Mouse (Mus musculus) midbrain, embryonic 14.5 days (tissue): ENCODE data around the gene Akap13. TPM values are rescaled to one million over a fixed set of nuclear protein-coding genes. Genes with fewer than 3 reads are reported as not detected.
"Not testable (repeated sequence)": the region's sequence is repeated elsewhere in the genome, so short reads cannot be mapped to it uniquely, and the experiment has no call there.

Source experiments
- ATAC-seq: fragments of 200-750 bp; cut with Nextera tagmentation; 2 replicates; pipeline ENCODE4 v1.8.0; 2017; ENCODE audit warnings: moderate number of reproducible peaks, moderate library complexity; ENCODE audit not compliant: low FRiP score, low TSS enrichment
- DNase-seq: peaks from one replicate; pipeline ENCODE4 v3.0.0-alpha.2; 2015
- H3K27ac ChIP-seq: fragments of 300-500 bp; sonication (generic); replicated peaks from 2 replicates; pipeline ENCODE4 v1.5.1; 2014; ENCODE audit warnings: mild to moderate bottlenecking, low read depth, low read length, moderate library complexity
- H3K27me3 ChIP-seq: fragments of 300-500 bp; sonication (generic); 2 replicates; pipeline ENCODE4 v1.6.1; 2014; ENCODE audit warnings: low read length, control low read depth, mixed read lengths; ENCODE audit not compliant: control insufficient read depth, insufficient read depth
- H3K36me3 ChIP-seq: fragments of 300-500 bp; sonication (generic); 2 replicates; pipeline ENCODE4 v1.6.1; 2014; ENCODE audit warnings: low read length, control low read depth; ENCODE audit not compliant: control insufficient read depth, insufficient read depth
- H3K4me1 ChIP-seq: fragments of 300-500 bp; sonication (generic); 2 replicates; pipeline ENCODE4 v1.6.1; 2014; ENCODE audit warnings: mild to moderate bottlenecking, antibody characterized with exemption, low read length, control low read depth; ENCODE audit not compliant: control insufficient read depth, insufficient read depth
- H3K4me2 ChIP-seq: fragments of 300-500 bp; sonication (generic); 2 replicates; pipeline ENCODE4 v1.6.1; 2014; ENCODE audit warnings: mild to moderate bottlenecking, low read length, moderate library complexity
- H3K4me3 ChIP-seq: fragments of 300-500 bp; sonication (generic); replicated peaks from 2 replicates; pipeline ENCODE4 v1.5.1; 2014; ENCODE audit warnings: low read depth, low read length
- H3K9ac ChIP-seq: fragments of 300-500 bp; sonication (generic); replicated peaks from 2 replicates; pipeline ENCODE4 v1.6.1; 2014; ENCODE audit warnings: mild to moderate bottlenecking, low read length, moderate library complexity
- H3K9me3 ChIP-seq: fragments of 300-500 bp; sonication (generic); 2 replicates; pipeline ENCODE4 v1.6.1; 2016; ENCODE audit warnings: low read length, control low read depth, mixed read lengths; ENCODE audit not compliant: control insufficient read depth
- WGBS: fragments of 180-500 bp; shearing (Covaris S2); extraction: QIAGEN DNeasy Blood & Tissue Kit; methylation state at CpG from one replicate; pipeline ENCODE4 v1.1.7; 2014; 5-methylcytosine and 5-hydroxymethylcytosine counted together
- polyA plus RNA-seq: library from polyadenylated mRNA; unstranded; fragments of >200 nt; fragmentation: Nextera tagmentation; extraction: Ambion mirVana; gene quantifications from 2 replicates; pipeline ENCODE4 v1.2.1, GENCODE M21; 2014

Akap13 gene
- polyA plus RNA-seq, 1 experiment from 2014 or later = 18.9 TPM

DNA sequence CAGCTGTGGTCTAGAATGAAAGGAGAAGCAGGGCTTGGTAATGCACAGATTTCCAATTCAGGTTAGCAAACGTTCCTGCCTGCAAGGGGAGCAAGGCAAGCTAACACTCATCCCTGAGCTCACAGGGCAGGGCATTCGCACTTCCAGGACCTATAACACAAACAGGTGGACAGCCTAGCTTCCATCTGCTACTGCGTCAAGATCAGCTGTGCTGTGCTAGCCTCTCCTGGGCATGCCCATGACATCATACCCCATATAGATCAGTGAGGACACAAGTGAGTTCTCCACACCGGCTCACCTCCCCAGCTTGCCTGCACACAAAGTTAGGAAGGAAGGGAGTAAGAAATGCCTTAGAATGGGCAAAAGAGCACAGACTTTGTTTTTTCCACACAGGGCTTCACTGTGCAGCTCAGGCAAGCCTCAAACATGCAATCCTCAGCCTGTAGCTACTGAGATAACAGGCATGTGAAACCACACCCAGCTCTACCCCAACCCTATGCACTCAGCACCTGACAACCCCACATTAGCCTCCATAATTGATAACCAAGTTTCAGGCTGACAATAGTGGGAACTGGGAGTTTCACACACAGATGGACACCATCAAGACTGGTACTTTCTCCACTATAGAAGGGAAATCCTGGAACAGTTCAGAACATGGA is 305.5 kb downstream of the Akap13 start:
- 83% methylated on average over 4 of the region's 4 CpGs for WGBS
- H3K4me3 ChIP-seq, ATAC-seq: not testable (repeated sequence)

DNA sequence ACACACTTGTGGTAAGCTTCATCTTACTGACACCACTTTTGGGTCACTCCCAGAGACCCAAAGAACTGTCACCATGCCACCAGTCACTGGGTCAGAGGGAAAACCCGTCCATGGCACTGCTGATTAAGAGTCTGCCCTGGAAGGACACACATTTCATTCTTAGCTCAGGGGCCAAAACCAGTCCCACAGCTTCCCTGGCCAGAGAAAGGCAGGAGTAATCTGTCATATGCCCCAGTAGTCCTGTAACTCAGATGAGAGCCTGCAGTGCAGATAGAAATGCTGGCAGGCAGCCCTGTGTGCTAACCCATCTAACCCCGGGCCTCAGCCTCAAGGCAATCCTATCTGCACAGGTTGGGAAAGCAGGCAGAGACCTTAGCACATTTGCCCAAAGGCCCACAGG is 306.9 kb downstream of the Akap13 start:
- WGBS = 74% methylated on average over 2 of the region's 2 CpGs
- H3K4me1 ChIP-seq, H3K9me3 ChIP-seq, H3K4me3 ChIP-seq, H3K27me3 ChIP-seq, ATAC-seq, DNase-seq, H3K4me2 ChIP-seq, H3K36me3 ChIP-seq, H3K27ac ChIP-seq, H3K9ac ChIP-seq: not testable (repeated sequence)

More for the DNA sequence above, 305.5 kb downstream of the Akap13 start:
- not testable (repeated sequence) for H3K27ac ChIP-seq, H3K36me3 ChIP-seq, DNase-seq, H3K9me3 ChIP-seq, H3K4me2 ChIP-seq, H3K9ac ChIP-seq, H3K27me3 ChIP-seq, H3K4me1 ChIP-seq

- ATAC-seq = peak; percentile 69
- 20% methylated on average over 1 of the region's 5 CpGs for WGBS
- H3K9me3 ChIP-seq = not testable (repeated sequence)
These were observed 311.9 kb downstream of the Akap13 start for GRCm38 (mm10) chr7:75767080-75767769.

GRCm38 (mm10) chr7:75768169-75768568 is 312.8 kb downstream of the Akap13 start:
- WGBS = 79% methylated on average over 2 of the region's 2 CpGs
- H3K27ac ChIP-seq = no peak overlapping the region
- no peak for DNase-seq

More at GRCm38 (mm10) chr7:75767080-75767769, 311.9 kb downstream of the Akap13 start:
- H3K4me2 ChIP-seq, H3K27ac ChIP-seq, H3K27me3 ChIP-seq, H3K4me3 ChIP-seq, H3K36me3 ChIP-seq, H3K4me1 ChIP-seq, DNase-seq, H3K9ac ChIP-seq: not testable (repeated sequence)

GRCm38 (mm10) chr7:75769909-75770308 is 314.6 kb downstream of the Akap13 start:
- Histone ChIP-seq H3K9me3 (no peaks in the 10 kb centered on the region), H3K36me3 (no peaks in the 10 kb centered on the region), H3K9ac (no peak overlapping the region), H3K4me3 (no peak overlapping the region), H3K27ac (no peak overlapping the region), H3K27me3 (no peaks in the 10 kb centered on the region), H3K4me2 (no peak overlapping the region), H3K4me1 (no peaks in the 10 kb centered on the region)
- WGBS = 86% methylated on average over 9 of the region's 9 CpGs
- ATAC-seq (no peak), DNase-seq (no peak)

More at GRCm38 (mm10) chr7:75768169-75768568, 312.8 kb downstream of the Akap13 start:
- no peaks in the 10 kb centered on the region for H3K36me3 ChIP-seq
- no peaks in the 10 kb centered on the region for H3K27me3 ChIP-seq
- no peaks in the 10 kb centered on the region for H3K4me1 ChIP-seq
- no peak overlapping the region for H3K4me3 ChIP-seq
- H3K4me2 ChIP-seq = no peak overlapping the region
- H3K9me3 ChIP-seq = no peaks in the 10 kb centered on the region
- H3K9ac ChIP-seq = no peak overlapping the region
- no peak for ATAC-seq

- H3K4me3 ChIP-seq, H3K4me2 ChIP-seq, H3K27ac ChIP-seq, H3K36me3 ChIP-seq, H3K27me3 ChIP-seq, H3K9me3 ChIP-seq, H3K9ac ChIP-seq, H3K4me1 ChIP-seq, ATAC-seq, DNase-seq: not testable (repeated sequence)
- 95% methylated on average over 18 of the region's 18 CpGs for WGBS
These were observed 319.1 kb downstream of the Akap13 start for GRCm38 (mm10) chr7:75774095-75775078.

DNA sequence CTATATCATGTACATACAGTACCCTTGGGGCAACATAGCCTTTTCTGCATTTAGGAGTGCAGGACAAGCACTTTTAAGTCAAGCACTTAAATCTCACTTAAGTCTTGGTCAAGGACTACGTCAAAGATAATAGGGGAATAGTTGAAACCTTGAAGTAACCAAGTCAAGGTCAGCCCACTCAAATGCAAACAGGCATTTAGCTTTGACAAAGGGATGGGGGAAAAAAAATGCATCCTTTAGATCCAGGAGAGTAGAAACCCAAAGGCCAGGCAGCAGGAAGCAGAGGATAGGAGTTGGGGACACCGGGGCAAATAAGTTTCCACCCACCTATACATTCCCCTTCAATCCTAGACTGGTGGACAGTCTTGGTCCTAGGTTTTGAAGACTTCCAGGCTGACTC is 322.7 kb downstream of the Akap13 start:
- Histone ChIP-seq H3K4me3 (no peak overlapping the region), H3K4me2 (no peak overlapping the region), H3K27ac (no peak overlapping the region), H3K4me1 (no peaks in the 10 kb centered on the region), H3K36me3 (no peaks in the 10 kb centered on the region), H3K27me3 (no peaks in the 10 kb centered on the region), H3K9ac (no peak overlapping the region), H3K9me3 (no peaks in the 10 kb centered on the region)
- DNase-seq (no peak), ATAC-seq (no peak)
- WGBS = 94% methylated on average over 2 of the region's 2 CpGs

- ATAC-seq = no peak
- H3K4me1 ChIP-seq = no peaks in the 10 kb centered on the region
- no peaks in the 10 kb centered on the region for H3K27me3 ChIP-seq
- DNase-seq = no peak
- no peak overlapping the region for H3K4me3 ChIP-seq
- no peaks in the 10 kb centered on the region for H3K9me3 ChIP-seq
- 19% methylated on average over 5 of the region's 5 CpGs for WGBS
- H3K36me3 ChIP-seq = no peaks in the 10 kb centered on the region
- H3K4me2 ChIP-seq = peak overlapping the region; percentile 52
- no peak overlapping the region for H3K9ac ChIP-seq
- no peak overlapping the region for H3K27ac ChIP-seq
These were observed 325.5 kb downstream of the Akap13 start for GRCm38 (mm10) chr7:75780812-75781211.
